Mouse (Mus musculus): ENCODE results near the gene 6330409D20Rik.

DNA sequence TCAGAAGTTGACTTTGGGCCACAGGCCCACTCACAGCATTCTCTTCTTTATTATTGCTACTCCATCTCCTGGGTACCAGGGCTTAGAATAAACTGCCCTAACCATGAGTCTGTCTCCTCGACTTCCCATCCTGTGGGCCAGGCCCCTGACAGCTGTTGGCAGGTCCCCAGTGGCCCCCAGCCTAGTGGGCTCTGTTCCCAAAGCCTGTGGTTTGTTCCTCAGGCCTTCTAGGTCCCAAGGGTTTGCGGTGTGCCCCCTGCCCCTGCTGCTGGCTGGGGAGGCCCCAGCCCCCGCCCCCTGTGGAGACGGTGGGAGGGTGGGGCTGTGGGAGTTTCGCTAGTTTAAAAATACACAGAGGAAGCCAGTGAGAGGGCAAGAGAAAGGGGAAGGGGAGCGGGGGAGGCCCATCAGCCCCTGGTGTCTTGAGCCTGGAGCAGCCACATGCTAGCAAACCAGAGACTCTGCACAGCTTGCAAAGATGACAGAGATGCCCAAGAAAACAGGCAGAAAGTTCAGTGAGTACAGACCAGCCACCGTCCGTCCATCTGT is 20.1 kb downstream of the 6330409D20Rik start, which contains the start of gene Sh2d3c:
- TF ChIP-seq CTCF (conservative IDR thresholded peaks at IDR 0.05; ENCODE audit: insufficient read depth, insufficient read length, low read depth, low read length) (no peak), POLR2A (IDR thresholded peaks at IDR 0.05; ENCODE audit: low read depth, low read length) (no peak)
